Mouse (Mus musculus) C2C12 (cell line): ENCODE results near the gene Cd9. TPM values are rescaled to one million over a fixed set of nuclear protein-coding genes. Genes with fewer than 3 reads are reported as not detected.
"Not testable (repeated sequence)": the region's sequence is repeated elsewhere in the genome, so short reads cannot be mapped to it uniquely, and the experiment has no call there.

Experiments used
- H3K27me3 ChIP-seq: one replicate; pipeline ENCODE4 v1.6.1; 2011; ENCODE audit not compliant: control insufficient read depth, insufficient read depth, insufficient read length
- H3K36me3 ChIP-seq: one replicate; pipeline ENCODE4 v1.6.1; 2011; ENCODE audit not compliant: control insufficient read depth, insufficient read depth
- H3K4me3 ChIP-seq: one replicate; pipeline ENCODE4 v1.5.1; 2011; ENCODE audit warnings: mild to moderate bottlenecking, control low read depth; ENCODE audit not compliant: poor library complexity, insufficient read depth, severe bottlenecking
- H3K79me2 ChIP-seq: one replicate; pipeline ENCODE4 v1.6.1; 2011; ENCODE audit not compliant: control insufficient read depth, insufficient read depth
- H3K79me3 ChIP-seq: one replicate; pipeline ENCODE4 v1.6.1; 2011; ENCODE audit warnings: low read depth, control low read depth
- H3ac ChIP-seq: one replicate; pipeline ENCODE3; 2011; ENCODE audit warnings: low read depth; ENCODE audit not compliant: control insufficient read depth, insufficient read length
- CEBPB ChIP-seq: IDR thresholded peaks from one replicate; pipeline ENCODE4 v1.6.1; 2011; ENCODE audit warnings: low read depth, mild to moderate bottlenecking, control low read depth, moderate library complexity
- CTCF ChIP-seq: IDR thresholded peaks from one replicate; pipeline ENCODE4 v1.5.1; 2011; ENCODE audit not compliant: control insufficient read depth, insufficient read depth, insufficient read length
- FOSL1 ChIP-seq: IDR thresholded peaks from one replicate; pipeline ENCODE4 v1.8.0; 2011; ENCODE audit warnings: mild to moderate bottlenecking, low read length; ENCODE audit not compliant: poor library complexity, insufficient read depth, severe bottlenecking
- MAX ChIP-seq: IDR thresholded peaks from one replicate; pipeline ENCODE4 v1.6.1; 2011; ENCODE audit warnings: mild to moderate bottlenecking, control low read depth
- MYOD1 ChIP-seq: IDR thresholded peaks from one replicate; pipeline ENCODE4 v1.6.1; 2011; ENCODE audit warnings: low read depth; ENCODE audit not compliant: control insufficient read depth, insufficient read length
- MYOG ChIP-seq: IDR thresholded peaks from one replicate; pipeline ENCODE4 v1.6.1; 2011; ENCODE audit not compliant: control insufficient read depth, insufficient read length; ENCODE audit errors: extremely low read depth
- USF1 ChIP-seq: IDR thresholded peaks from one replicate; pipeline ENCODE4 v1.6.1; 2011; ENCODE audit warnings: low read depth, mild to moderate bottlenecking, control low read depth, moderate library complexity
- polyA plus RNA-seq: library from polyadenylated mRNA; unstranded; fragments of >200 nt; fragmentation: generic; extraction: Trizol; gene quantifications from one replicate; pipeline ENCODE4 v1.2.1, GENCODE M21; 2012; ENCODE audit warnings: missing spikeins

Gene Cd9
- polyA plus RNA-seq, 1 experiment, result 236 TPM

- no peak overlapping the region for H3K4me3 ChIP-seq
- peaks cover 72% of the 10 kb centered on the region for H3K79me3 ChIP-seq
- peaks cover 26% of the 10 kb centered on the region for H3K36me3 ChIP-seq
- H3K27me3 ChIP-seq, result no peaks in the 10 kb centered on the region
- H3K79me2 ChIP-seq, result peaks cover 81% of the 10 kb centered on the region
- TF ChIP-seq MYOG, result no peak
- H3ac ChIP-seq, result no peak overlapping the region
Measured at GRCm38 (mm10) chr6:125491393-125491792, 3.2 kb downstream of the Cd9 start.

GRCm38 (mm10) chr6:125489881-125490559 lies 4.6 kb downstream of the Cd9 start:
- peaks cover 85% of the 10 kb centered on the region for H3K79me3 ChIP-seq
- H3K79me2 ChIP-seq, result peaks cover 95% of the 10 kb centered on the region
- TF ChIP-seq MAX, result no peak
- TF ChIP-seq CTCF, result no peak
- no peak for TF ChIP-seq MYOG
- no peak for TF ChIP-seq USF1
- H3ac ChIP-seq, result no peak overlapping the region
- no peaks in the 10 kb centered on the region for H3K27me3 ChIP-seq
- peaks cover 26% of the 10 kb centered on the region for H3K36me3 ChIP-seq
- H3K4me3 ChIP-seq, result no peak overlapping the region

- Histone ChIP-seq H3K36me3 (peaks cover 16% of the 10 kb centered on the region), H3K79me3 (peaks cover 65% of the 10 kb centered on the region), H3ac (no peak overlapping the region), H3K4me3 (no peak overlapping the region), H3K79me2 (peaks cover 88% of the 10 kb centered on the region), H3K27me3 (no peaks in the 10 kb centered on the region)
- TF ChIP-seq CEBPB (no peak), CTCF (no peak), FOSL1 (no peak), MYOG (no peak), USF1 (no peak), MYOD1 (no peak), MAX (no peak)
Measured at GRCm38 (mm10) chr6:125485589-125485988, 9.0 kb downstream of the Cd9 start.

- peaks cover 88% of the 10 kb centered on the region for H3K79me2 ChIP-seq
- TF ChIP-seq USF1, result no peak
- TF ChIP-seq CEBPB, result no peak
- TF ChIP-seq MAX, result no peak
- TF ChIP-seq CTCF, result no peak
- TF ChIP-seq MYOG, result no peak
- TF ChIP-seq MYOD1, result no peak
- TF ChIP-seq FOSL1, result no peak
- H3K4me3 ChIP-seq, result no peak overlapping the region
- peaks cover 65% of the 10 kb centered on the region for H3K79me3 ChIP-seq
- no peak overlapping the region for H3ac ChIP-seq
- peaks cover 7% of the 10 kb centered on the region for H3K36me3 ChIP-seq
- no peaks in the 10 kb centered on the region for H3K27me3 ChIP-seq
Measured at GRCm38 (mm10) chr6:125484721-125485120, 9.9 kb downstream of the Cd9 start.

- H3K27me3 ChIP-seq, H3K4me3 ChIP-seq, H3ac ChIP-seq, H3K36me3 ChIP-seq: not testable (repeated sequence)
- H3K79me3 ChIP-seq, result peaks cover 65% of the 10 kb centered on the region
- H3K79me2 ChIP-seq, result peaks cover 88% of the 10 kb centered on the region
Measured at GRCm38 (mm10) chr6:125484313-125484660, 10.3 kb downstream of the Cd9 start.

- Histone ChIP-seq H3K79me2 (peaks cover 88% of the 10 kb centered on the region), H3K27me3 (no peaks in the 10 kb centered on the region), H3K4me3 (no peak overlapping the region), H3K79me3 (peaks cover 65% of the 10 kb centered on the region), H3K36me3 (peaks cover 5% of the 10 kb centered on the region), H3ac (peak overlapping the region; percentile 13)
- TF ChIP-seq CEBPB (peak; percentile 38), MYOG (no peak), FOSL1 (peak; percentile 22), MYOD1 (no peak), USF1 (peak; percentile 19), CTCF (no peak), MAX (no peak)
Measured at GRCm38 (mm10) chr6:125483515-125484312, 10.9 kb downstream of the Cd9 start.
